9 mouse cellular contexts compared by ENCODE assay signal in genomic region chr9:64590634-64591041, GRCm38 (mm10).
DNase-seq lines count a peak whose midpoint lies in the region; TF ChIP-seq lines count a peak whose summit lies in the region.
"Had no signal": no experiment of that assay in that cellular context is flagged by ENCODE, and none has a peak within 500 bp of the region (broad histone marks: within the 10 kb centered on the region; RNA-seq: fewer than 3 reads in every experiment).

No protein-coding gene starts in this region.

- intact Hi-C loops in gastrocnemius, postnatal 14 days (cut with DNase I; ENCODE audit: low total_unique reads), result no loop called here
- intact Hi-C loops in left cerebral cortex, adult 2 months (cut with DNase I), result no loop called here

- TF ChIP-seq CTCF in layer of hippocampus, adult 2 months (conservative IDR thresholded peaks at IDR 0.05), result no peak
- TF ChIP-seq CTCF in left cerebral cortex, adult 2 months (IDR thresholded peaks at IDR 0.05), result no peak

- peak; percentile 56 for DNase-seq in layer of hippocampus, adult 11-12 months (ENCODE audit: low spot score)
- no peak for DNase-seq in layer of hippocampus, adult 2 months (ENCODE audit: low spot score in 2 of 2)
- peak; percentile 38 for DNase-seq in c-Kit-positive CD71-negative TER-119-negative erythroid progenitor cells, embryonic 14.5 days (ENCODE audit: low read depth)
- DNase-seq in gastrocnemius, postnatal 14 days, result peak; percentile 52
- DNase-seq in left cerebral cortex, adult 2 months (ENCODE audit: extremely low spot score in 1 of 2, low spot score in 2 of 2), result peak; percentile 15 to 18
- DNase-seq in spleen, postnatal 14 days (ENCODE audit: low spot score in 2 of 2), result peak; percentile 15 to 42
- no peak for DNase-seq in ovary, postnatal 10 days (ENCODE audit: low spot score)
- DNase-seq in thymus, postnatal 25 days, result no peak
- DNase-seq: lung, embryonic 14.5 days had no signal

- no peak overlapping the region for H3K27ac ChIP-seq in layer of hippocampus, adult 2 months
- no peak overlapping the region for H3K27ac ChIP-seq in left cerebral cortex, adult 2 months

- no peak overlapping the region for H3K4me3 ChIP-seq in layer of hippocampus, adult 2 months
- H3K4me3 ChIP-seq in left cerebral cortex, adult 2 months, result no peak overlapping the region

Comparison
In these comparisons a context has a peak if more than half of its experiments do, and no peak if none do; other contexts are left out.
1. DNase-seq: peak in layer of hippocampus, adult 11-12 months (single experiment), c-Kit-positive CD71-negative TER-119-negative erythroid progenitor cells, embryonic 14.5 days (single experiment), gastrocnemius, postnatal 14 days (single experiment), left cerebral cortex, adult 2 months (2 of 2) and spleen, postnatal 14 days (2 of 2); none in layer of hippocampus, adult 2 months (0 of 2), ovary, postnatal 10 days (single experiment) and thymus, postnatal 25 days (single experiment).